Mouse (Mus musculus): ENCODE measurements around the gene Fibp. TPM values are rescaled to one million over a fixed set of nuclear protein-coding genes. Genes with fewer than 3 reads are reported as not detected.

The Fibp gene
- 126 and 132 TPM in 2 replicates for polyA plus RNA-seq (2012; rRNA removed)

GRCm38 (mm10) chr19:5460465-5460911 is at the start of gene Fibp:
Gene Fibp (plus strand): TSS chr19:5460615.
- DNase-seq (ENCODE audit: low read depth), result no peak

DNA sequence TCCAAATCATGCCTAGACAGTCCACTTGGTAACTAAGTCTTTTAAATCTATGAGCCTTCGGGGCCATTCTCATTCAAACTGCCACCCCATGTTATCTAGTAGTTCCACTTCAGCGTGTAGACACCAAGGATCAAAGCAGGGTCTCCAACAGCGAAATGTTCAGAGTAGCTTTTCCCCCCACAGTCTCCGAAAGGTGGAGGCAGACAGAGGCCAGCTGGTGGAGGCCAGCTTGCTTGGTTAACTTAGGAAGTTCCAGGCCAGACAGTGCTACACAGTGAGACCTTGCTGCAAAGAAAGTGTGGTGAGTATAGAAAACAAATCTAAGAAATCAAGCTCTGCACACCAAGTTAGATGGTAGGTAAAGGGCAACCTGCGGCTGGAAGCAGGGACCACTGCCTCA is 49.8 kb upstream of the Fibp start:
- no peak for DNase-seq (ENCODE audit: low read depth)

DNA sequence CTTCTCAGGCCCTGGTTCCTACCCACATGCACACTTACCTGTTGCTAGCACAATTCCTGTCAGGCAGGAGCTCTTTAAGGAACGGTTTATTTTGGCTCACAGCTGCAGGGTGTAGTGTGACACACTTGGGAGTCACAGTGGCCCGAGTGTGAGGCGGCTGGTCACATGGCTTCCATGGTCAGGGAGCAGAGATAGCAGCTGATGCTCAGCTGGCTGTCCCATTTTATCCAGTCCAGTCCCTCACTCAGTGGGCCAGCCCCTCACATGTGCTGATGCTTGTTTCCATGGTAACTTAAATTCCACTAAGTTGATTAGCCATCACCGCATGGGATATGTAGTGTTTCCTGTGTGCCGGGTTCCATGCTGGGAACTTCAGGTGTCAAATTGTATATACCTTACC is 48.5 kb upstream of the Fibp start:
- no peak for DNase-seq (ENCODE audit: low read depth)

DNA sequence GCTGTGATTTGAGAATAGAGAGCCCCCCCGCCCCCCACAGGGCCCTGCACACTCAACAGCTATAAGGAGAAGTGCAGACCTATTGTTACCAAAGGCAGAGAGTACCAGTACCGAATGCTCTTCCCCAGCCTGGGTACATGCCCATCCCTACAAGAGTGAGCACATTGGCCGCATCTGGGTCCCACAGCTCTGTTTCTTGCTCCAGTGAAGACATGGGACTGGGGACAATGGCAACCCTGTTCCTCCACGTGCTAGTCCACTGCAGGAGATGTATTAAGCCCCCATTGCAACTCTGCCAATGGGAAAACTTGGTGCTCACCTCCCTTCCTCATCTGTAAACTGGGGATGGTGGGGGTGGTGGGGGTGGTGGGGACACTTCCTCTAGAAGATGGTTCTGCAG is 46.6 kb upstream of the Fibp start:
- DNase-seq (ENCODE audit: low read depth), result no peak

DNA sequence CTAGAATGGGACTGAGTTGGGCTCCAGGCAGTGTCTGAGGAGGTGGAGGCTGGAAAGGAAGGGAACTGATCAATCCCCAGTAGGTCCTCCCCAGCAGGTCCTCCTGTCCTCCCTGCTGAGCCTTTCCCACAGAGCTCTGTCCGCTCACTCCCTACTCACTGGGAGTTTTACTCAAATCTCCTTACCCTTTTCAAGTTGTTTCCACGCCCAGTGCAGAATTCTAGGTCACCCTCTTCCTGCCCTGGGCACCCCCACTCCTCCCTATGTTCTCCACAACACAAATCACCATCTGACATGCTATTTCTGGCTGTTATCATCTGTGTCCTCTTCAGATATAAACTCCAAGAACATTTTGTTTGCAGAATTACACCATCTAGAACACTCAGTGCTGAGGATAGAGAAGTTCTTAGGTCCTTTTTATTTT is 45.9 kb upstream of the Fibp start:
- no peak for DNase-seq (ENCODE audit: low read depth)

DNA sequence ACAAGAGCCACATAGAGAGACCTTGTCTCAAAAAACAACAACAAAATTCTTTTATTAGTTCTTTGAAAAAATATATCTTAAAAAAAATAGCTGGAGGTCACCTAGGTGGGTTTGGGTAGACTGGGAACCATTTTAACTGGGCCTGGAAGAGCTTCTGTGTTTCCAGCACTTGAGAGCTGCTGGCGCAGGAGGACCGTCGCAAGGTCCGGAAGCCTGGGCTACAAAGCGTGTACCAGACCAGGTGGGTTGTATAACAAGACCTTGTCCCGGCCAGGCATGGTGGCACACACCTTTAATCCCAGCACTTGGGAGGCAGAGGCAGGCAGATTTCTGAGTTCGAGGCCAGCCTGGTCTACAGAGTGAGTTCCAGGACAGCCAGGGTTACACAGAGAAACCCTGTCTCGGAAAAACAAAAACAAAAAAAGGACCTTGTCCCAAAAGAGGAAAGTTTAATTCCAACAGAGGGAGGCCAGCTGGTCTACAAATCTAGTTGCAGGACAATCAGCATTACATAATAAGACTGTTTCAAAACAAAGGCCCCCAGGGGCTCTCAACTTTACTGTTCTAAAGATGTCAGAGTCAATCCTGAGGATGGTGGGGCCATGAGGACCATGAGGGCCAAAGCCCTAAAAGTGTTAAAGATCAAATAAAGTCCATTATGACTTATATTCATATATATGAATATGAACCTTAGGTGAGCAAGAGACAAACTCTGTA is 41.5 kb upstream of the Fibp start:
- no peak for DNase-seq (ENCODE audit: low read depth)

DNA sequence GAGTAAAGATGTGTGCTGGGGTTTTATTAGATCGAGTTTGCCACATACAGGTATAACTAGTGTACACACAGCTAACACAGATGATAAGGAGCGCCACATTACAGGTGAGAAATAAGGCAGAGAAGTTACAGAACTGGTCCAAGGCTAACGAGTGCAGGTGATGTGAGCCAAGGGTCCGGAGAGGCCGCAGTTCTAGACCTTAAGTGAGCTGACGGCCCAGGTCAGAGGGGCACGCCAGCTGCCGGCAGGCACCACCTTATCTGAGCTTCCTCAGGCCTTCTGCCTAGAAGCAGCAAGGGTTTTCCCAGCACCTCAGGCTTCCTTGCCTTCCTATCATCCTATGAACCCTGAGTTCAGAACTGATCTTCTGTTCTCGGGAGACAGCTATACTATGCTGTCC is 40.8 kb upstream of the Fibp start:
- no peak for DNase-seq (ENCODE audit: low read depth)

- no peak for DNase-seq (ENCODE audit: low read depth)
Observed at GRCm38 (mm10) chr19:5420579-5420978, 39.8 kb upstream of the Fibp start.

DNA sequence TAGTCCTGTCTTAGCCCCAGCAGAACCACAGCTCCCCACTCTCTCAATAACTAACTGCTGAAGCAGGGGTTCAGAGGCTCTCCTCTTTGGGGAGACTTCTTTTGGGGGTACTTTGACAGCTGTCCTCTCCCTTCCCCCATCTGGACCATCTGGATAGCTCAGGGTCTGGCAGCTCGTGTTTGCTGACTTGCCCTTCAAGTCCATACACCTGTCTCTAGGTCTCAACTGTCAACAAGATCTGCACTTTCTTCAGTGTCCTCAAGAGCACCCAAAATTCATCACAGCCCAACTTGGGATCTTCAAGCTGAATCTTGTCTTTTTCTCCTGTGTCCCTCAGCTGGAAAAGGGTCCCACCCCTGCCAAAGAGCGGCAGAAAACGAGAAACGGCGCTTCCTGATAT is 38.6 kb upstream of the Fibp start:
- no peak for DNase-seq (ENCODE audit: low read depth)

DNA sequence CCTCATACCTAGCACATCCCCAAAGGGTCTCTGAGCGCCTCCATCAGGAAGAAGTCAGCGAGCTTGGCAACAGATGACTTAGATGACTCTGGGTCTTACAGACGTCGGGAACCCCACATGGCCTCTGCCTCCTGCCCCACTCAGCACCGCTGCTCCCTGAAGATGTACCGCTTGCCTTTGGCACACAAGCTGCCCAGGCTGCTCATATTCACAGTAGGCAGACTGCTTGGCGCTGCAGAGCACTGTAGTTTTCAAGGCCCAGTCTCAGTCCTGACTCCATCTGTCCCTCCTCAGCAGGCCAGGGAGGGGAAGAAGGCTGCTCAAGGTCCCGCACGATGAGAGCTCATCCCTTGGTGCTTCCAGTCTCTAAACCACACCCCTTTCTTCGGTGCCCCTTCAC is 38.1 kb upstream of the Fibp start:
- DNase-seq (ENCODE audit: low read depth), result no peak

GRCm38 (mm10) chr19:5422895-5423443 is 37.4 kb upstream of the Fibp start:
- DNase-seq (ENCODE audit: low read depth), result no peak

GRCm38 (mm10) chr19:5423561-5423960 is 36.9 kb upstream of the Fibp start:
- no peak for DNase-seq (ENCODE audit: low read depth)

GRCm38 (mm10) chr19:5424092-5424781 is 36.2 kb upstream of the Fibp start:
- DNase-seq (ENCODE audit: low read depth), result no peak

GRCm38 (mm10) chr19:5424782-5425741 is 35.4 kb upstream of the Fibp start, which contains the start of the genes Drap1 and AI837181:
Gene Drap1 (minus strand): TSS chr19:5424979.
Gene AI837181 (plus strand): TSS chr19:5425144.
- DNase-seq (ENCODE audit: low read depth), result no peak

DNA sequence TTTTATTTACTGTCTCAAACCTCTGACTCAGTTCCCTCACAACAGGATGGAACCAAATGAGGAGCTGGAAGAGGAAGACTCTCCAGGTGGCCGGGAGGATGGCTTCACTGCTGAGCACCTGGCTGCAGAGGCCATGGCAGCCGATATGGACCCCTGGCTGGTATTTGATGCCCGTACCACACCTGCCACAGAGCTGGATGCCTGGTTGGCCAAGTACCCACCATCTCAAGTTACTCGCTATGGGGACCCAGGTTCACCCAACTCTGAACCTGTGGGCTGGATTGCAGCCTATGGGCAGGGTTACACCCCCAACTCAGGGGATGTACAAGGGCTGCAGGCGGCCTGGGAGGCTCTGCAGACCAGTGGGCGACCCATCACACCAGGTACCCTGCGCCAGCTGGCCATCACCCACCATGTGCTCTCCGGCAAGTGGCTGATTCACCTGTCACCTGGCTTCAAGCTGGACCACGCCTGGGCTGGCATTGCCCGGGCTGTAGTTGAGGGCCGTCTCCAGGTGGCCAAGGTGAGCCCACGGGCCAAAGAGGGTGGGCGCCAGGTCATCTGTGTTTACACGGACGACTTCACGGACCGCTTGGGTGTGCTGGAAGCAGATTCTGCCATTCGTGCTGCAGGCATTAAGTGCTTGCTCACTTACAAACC is 34.4 kb upstream of the Fibp start:
- no peak for DNase-seq (ENCODE audit: low read depth)

GRCm38 (mm10) chr19:5426640-5427290 is 33.6 kb upstream of the Fibp start:
- DNase-seq (ENCODE audit: low read depth), result no peak

- no peak for DNase-seq (ENCODE audit: low read depth)
Observed at GRCm38 (mm10) chr19:5428083-5428482, 32.3 kb upstream of the Fibp start.

DNA sequence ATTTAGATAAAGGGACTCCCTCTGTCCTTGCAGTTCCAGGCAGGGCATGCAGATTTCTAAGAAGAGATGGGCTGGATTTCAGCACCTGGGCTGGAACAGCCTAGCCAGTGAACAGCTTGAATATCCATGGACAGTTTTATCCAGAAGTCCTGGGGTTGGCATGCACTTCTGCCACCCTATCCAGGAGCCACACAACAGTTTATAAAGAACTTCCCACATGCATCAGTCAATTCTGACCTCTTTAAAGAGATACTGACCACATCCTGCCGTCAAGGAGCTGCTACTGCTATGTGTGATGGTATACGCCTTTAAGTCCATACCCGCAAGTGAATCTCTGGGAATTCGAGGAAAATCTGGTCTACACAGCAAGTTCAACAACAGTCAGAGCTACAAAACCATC is 31.2 kb upstream of the Fibp start:
- no peak for DNase-seq (ENCODE audit: low read depth)

DNA sequence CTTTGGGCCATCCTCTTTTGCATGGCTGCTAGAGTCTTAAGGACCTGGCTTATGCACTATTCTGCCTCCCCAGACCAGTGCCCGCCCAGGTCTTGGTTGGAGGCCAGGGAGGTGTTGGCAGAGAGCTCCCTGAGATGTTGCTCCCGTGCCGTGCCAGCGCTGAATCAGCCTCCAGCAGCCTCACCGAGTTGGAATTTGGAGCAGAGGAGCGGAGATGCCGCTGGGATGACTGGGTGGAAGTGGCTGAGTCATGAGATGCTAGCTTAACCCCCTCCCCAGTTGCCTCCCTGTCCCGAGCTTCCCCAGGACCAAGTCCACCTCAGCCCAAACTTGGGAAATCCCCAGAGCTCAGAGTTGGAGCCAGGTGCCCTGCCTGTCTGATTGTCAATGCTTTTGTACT is 30.6 kb upstream of the Fibp start:
- DNase-seq (ENCODE audit: low read depth), result no peak

- DNase-seq (ENCODE audit: low read depth), result no peak
Observed at GRCm38 (mm10) chr19:5430408-5430807, 30.0 kb upstream of the Fibp start.

Measured in gonadal fat pad, adult 2 months (tissue).